Mouse (Mus musculus): ENCODE measurements around the gene Gcdh. TPM values are rescaled to one million over a fixed set of nuclear protein-coding genes. Genes with fewer than 3 reads are reported as not detected.

Gcdh gene
- 10 to 100 TPM; 29.8 to 43.0 (median 36.5) TPM for total RNA-seq (2022)

- DNase-seq (ENCODE audit: low spot score in 2 of 2) = peak; percentile 81 to 94
Measured at GRCm38 (mm10) chr8:84893709-84894134, at the start of gene Gcdh. TSS of gene Gcdh (minus strand) at chr8:84893921.

GRCm38 (mm10) chr8:84937620-84938485 lies 44.1 kb upstream of the Gcdh start:
- no peak for DNase-seq (ENCODE audit: low spot score in 2 of 2)

GRCm38 (mm10) chr8:84936962-84937546 lies 43.3 kb upstream of the Gcdh start, which contains the start of gene Mast1:
TSS of gene Mast1 (minus strand) at chr8:84937359.
- peak in 1 of 2 experiments; percentile 50 for DNase-seq (ENCODE audit: low spot score in 2 of 2)

- no peak for DNase-seq (ENCODE audit: low spot score in 2 of 2)
Measured at GRCm38 (mm10) chr8:84936041-84936961, 42.6 kb upstream of the Gcdh start.

- no peak for DNase-seq (ENCODE audit: low spot score in 2 of 2)
Measured at GRCm38 (mm10) chr8:84935489-84935888, 41.8 kb upstream of the Gcdh start.

GRCm38 (mm10) chr8:84934860-84935259 lies 41.1 kb upstream of the Gcdh start:
- peak in 1 of 2 experiments; percentile 55 for DNase-seq (ENCODE audit: low spot score in 2 of 2)

GRCm38 (mm10) chr8:84933767-84934559 lies 40.2 kb upstream of the Gcdh start:
- peak in 1 of 2 experiments; percentile 68 for DNase-seq (ENCODE audit: low spot score in 2 of 2)

- DNase-seq (ENCODE audit: low spot score in 2 of 2) = no peak
Measured at GRCm38 (mm10) chr8:84930582-84930981, 36.9 kb upstream of the Gcdh start.

GRCm38 (mm10) chr8:84928456-84929306 lies 35.0 kb upstream of the Gcdh start:
- no peak for DNase-seq (ENCODE audit: low spot score in 2 of 2)

- DNase-seq (ENCODE audit: low spot score in 2 of 2) = no peak
Measured at GRCm38 (mm10) chr8:84927513-84927912, 33.8 kb upstream of the Gcdh start.

- no peak for DNase-seq (ENCODE audit: low spot score in 2 of 2)
Measured at GRCm38 (mm10) chr8:84925557-84925956, 31.8 kb upstream of the Gcdh start.

- no peak for DNase-seq (ENCODE audit: low spot score in 2 of 2)
Measured at GRCm38 (mm10) chr8:84921596-84921995, 27.9 kb upstream of the Gcdh start.

GRCm38 (mm10) chr8:84918646-84919045 lies 24.9 kb upstream of the Gcdh start:
- no peak for DNase-seq (ENCODE audit: low spot score in 2 of 2)

GRCm38 (mm10) chr8:84917781-84918180 lies 24.1 kb upstream of the Gcdh start:
- DNase-seq (ENCODE audit: low spot score in 2 of 2) = no peak

GRCm38 (mm10) chr8:84915269-84915668 lies 21.5 kb upstream of the Gcdh start:
- no peak for DNase-seq (ENCODE audit: low spot score in 2 of 2)

- no peak for DNase-seq (ENCODE audit: low spot score in 2 of 2)
Measured at GRCm38 (mm10) chr8:84913960-84914359, 20.2 kb upstream of the Gcdh start.

GRCm38 (mm10) chr8:84913502-84913900 lies 19.8 kb upstream of the Gcdh start:
- no peak for DNase-seq (ENCODE audit: low spot score in 2 of 2)

GRCm38 (mm10) chr8:84912895-84913501 lies 19.3 kb upstream of the Gcdh start:
- peak in 1 of 2 experiments; percentile 73 for DNase-seq (ENCODE audit: low spot score in 2 of 2)

GRCm38 (mm10) chr8:84912391-84912790 lies 18.7 kb upstream of the Gcdh start:
- no peak for DNase-seq (ENCODE audit: low spot score in 2 of 2)

Data from left cerebral cortex, adult 8-10 months (tissue).